Mouse (Mus musculus): ENCODE data around the gene Rab11fip5. TPM values are rescaled to one million over a fixed set of nuclear protein-coding genes. Genes with fewer than 3 reads are reported as not detected.
A peak's percentile ranks its signal among the peaks of the same experiment; 100 is the strongest.

Rab11fip5 gene
- total RNA-seq, 1 experiment from 2014 or later, result 38.8 TPM

DNA sequence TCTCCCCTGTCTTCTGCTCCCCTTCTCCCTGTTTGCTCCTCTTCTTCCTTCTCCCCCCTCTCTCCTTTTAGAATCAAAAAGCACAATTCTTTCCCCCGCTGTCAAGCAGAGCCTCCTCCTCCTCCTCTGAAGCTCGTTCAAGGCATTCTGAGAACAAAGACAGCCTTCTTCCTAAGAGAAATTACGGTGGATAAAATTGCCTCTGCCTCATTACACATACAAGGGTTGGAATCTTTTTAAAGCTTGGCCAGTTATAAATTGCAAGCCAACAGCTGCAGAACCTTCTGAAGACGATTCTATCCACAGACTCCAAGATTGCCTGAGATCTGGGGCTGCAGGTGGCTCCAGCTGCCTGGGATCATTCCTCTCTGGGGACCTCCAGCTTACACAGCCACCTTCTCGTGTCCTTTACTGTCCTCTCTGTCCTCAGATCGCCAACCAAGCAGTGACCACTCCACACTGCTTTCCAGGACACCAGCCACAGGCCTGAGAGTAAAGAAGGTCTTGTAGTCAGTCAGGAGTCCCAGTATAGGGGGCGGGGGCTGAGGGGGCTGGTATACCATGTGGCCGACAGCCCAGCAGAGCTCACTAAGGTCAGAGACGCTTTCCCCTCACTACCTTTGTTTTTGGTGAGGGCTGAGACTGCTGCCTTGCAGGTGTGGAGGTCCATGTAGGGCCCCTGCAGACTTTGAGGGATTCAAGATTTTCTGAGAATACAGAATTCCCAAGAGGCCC, 60.2 kb downstream of the Rab11fip5 start:
- no peak for DNase-seq

DNA sequence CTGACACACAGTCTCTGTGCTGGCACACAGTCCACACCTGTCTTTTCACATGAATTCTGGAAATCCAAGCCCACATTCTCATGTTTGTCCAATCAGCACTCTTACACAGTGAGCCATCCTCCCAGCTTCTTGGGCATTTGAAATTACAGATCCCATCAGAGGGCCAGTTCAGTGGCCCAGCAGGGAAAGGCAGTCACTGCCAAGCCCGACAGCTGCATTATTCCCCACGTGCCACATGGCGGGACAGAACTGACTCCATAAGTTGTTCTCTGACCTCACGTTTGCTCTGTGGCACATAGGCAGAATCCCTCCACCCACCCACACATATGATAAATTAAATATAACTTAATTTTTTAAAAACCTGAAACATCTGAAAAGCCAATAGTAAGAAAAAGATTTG, 66.5 kb downstream of the Rab11fip5 start:
- no peak for DNase-seq

DNA sequence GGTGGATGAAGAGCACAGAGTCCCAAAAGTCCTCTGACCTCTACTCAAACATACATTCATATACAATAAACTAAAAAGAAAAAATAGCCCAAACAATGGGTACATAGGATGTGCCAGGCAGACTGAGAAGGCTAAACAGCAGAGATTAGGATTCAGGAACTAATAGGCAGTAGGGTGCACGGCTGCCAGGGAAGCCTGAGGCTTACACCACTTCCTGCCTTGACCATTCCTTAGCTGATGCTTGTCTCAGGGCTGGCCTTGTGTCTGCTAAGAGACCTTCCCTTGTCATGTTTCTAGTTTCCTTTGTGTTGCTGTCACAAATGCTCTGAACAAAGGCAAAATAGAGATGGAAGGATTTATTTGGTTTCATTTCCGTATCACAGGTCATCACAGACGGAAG, 68.1 kb downstream of the Rab11fip5 start:
- DNase-seq, result no peak

DNA sequence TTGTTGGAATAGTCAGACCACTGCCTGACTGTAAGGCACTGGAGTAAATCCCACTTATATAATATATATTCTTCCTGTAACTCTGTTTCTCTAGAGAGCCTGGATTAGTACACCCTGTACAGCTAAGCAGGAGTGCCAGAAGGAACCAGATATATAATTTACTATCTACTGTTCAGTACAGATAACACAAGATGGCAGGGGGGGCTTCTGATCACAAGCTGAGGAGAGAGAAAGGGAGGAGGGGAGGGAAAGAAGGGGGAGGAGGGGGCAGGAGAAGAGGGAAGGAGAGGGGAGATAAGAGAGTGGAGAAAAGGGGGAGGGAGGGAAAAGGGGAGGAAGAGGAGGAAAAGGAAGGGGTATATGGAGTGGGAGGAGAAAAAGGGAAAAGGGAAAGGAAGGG, 68.6 kb downstream of the Rab11fip5 start:
- DNase-seq, result no peak

DNA sequence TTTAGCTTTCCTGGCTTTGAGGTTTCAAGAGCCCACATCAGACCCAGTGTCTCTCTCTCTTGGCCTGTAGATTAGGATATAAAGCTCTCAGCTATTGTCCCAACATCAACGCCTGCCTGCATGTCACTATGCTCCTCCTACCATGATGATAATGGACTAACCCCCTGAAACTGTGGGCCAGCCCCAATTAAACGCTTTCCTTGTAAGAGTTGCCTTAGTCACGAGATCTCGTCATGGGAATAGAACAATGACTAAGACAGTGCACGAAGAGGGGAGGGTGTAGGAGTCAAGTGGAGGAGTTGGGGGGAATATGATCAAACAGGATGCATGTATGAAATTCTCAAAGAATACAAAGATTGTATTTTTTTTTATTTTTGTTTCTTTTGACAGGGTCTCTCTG, 69.5 kb downstream of the Rab11fip5 start:
- DNase-seq, result no peak

DNA sequence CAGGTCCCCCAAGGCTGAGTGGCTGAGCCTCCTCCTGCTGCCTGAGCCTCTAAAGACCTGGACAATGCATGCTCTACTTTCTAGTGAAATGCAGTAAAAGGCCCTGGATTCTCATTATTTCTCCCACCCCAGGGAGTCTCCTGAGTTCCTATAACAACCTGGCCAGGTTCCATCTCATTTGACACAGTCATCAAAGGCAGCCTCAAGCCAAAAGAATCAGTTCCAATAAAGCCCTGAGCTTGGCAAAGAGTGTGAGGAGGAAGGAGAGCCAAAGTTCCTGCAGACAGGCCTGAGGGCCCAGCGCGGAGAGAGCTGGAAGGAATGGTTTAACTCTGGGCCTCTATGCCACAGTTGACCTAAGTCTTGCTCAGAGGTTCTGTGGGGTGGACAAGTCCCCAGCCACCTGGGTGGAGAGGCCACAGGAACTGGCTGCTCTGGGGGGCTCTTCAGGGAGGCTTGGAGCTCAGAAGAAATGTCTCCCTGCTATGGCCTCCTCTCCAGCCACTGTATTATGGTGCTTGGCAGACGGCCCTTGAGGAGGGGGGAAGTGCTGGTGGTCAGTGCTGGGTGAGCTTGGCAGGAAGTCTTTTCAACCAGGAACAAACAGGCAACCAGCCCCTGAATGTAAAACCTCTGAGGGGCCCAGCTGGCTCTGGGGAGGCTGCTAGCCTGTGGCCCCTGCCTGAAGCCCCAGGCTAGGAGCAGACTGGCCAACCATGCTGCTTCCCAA, 71.9 kb downstream of the Rab11fip5 start:
- peak; percentile 16 for DNase-seq

DNA sequence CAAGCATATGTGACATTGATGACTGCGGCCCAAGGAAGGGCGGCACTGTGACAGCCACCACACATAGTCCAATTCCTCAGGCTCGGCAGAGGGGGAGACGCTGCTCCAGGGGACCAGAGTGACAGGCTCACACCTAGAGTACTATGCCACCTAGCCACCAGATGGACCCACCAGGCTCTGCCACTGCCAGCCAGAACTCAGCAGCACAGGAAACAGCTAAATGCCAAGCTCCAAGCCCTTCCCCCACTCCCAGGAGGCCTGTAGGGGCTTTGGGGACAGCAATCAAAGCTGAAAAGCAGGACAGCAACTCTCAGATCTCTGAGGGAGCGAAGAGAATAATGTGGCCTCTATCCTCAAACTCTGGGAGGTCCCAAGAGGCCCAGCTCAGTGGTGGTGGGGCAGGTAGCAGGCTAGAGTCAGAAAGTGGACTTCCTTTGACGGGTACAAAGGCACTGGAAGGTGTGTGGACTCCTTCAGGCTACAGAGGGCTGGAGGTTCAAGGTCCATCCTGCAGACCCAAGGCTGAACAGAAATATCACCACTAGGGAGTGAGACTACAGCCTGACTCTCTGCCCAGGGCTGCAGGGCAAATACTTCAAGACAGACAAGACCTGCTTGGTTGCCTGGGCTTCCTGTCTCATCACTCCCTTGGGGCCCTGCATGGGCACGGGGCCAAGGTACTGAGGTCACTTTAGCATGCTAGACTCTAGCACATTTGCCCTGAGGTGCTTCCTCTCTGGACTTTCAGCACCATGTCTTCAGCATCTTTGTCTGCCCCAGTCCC, 78.9 kb downstream of the Rab11fip5 start:
- peak; percentile 76 for DNase-seq

- no peak for DNase-seq
Measured at GRCm38 (mm10) chr6:85294004-85294379, 80.4 kb downstream of the Rab11fip5 start.

DNA sequence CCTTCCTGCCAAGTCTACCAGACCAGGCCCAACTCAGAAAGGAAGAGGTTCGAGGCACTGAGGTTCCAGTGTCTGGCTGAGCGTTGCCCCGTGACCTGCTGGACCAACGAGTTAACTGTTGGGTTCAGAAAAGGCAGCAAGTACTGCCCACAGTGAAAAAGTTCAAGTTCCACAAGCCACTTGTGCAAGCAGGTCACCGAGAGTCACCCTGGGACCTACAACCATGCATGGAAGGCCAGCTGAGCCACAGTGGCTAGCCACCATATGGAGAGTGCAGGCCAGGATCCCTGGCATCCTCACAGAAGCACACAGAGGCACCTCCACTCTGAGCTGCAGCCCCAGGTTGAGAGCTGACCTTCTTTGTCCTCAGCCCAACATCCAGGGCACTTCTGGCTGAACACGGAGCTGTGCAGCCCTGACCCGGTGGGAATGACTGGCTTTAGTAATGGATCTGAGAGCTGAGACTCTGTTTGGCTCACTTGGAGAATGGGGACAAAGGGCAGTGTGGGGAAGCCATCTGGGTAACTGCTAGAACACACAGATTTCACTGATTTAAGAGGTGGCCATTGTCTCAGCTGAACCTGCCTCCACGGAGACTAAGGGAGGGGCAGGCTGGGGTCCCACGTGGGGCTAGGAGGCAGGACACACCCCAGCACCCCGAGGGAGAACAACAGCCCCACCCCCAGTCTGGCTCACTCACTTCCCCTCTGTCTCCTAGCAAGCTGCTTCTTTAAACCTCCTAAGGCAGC, 81.0 kb downstream of the Rab11fip5 start:
- no peak for DNase-seq

GRCm38 (mm10) chr6:85290869-85291824, 83.3 kb downstream of the Rab11fip5 start:
- no peak for DNase-seq

DNA sequence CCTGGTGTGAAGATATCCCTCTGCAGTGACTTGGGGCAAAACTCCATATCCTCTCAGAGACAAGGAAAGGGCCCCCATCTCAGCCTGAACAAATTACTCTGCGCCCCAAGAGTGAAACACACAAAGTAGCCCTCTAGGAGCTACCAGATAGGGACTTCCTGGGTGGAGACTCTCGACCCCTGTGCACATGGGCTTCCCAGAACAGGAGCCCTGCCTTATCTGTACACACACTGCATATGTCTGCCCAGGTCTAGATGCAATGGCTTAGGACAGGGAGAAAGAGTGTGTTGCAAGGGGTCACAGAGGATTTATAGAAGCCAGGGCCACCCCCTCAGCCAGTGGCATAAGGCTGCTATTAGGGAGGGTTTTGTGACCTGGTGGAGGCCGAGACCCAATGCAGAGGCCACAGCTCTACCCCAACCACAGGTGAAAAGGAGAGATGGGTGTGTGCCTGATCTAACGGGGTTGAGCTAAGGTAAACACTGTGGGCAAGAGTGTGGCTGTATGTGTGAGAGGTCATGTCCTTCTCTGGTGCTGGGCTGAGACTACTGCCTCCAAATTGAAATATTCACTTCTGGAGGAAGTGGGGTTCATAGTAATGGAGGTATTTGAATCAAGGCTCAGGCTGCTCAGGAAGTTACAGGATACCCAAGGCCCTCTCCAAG, 86.1 kb downstream of the Rab11fip5 start:
- DNase-seq, result no peak

- DNase-seq, result no peak
Measured at GRCm38 (mm10) chr6:85286283-85287047, 88.0 kb downstream of the Rab11fip5 start.

Small RNAs within 50 kb of the gene (microRNA-seq; reads per million reads assigned to microRNA genes)
- 0 reads per million in 2 experiments for gene Mir705

Other genes starting within 250 kb of the Rab11fip5 start
- gene Spr, start 236.9 kb downstream of the Rab11fip5 start, total RNA-seq (2021), result 64.3 and 81.8 TPM in 2 replicates
- not detected in 2 replicates for gene Emx1, start 187.2 kb downstream of the Rab11fip5 start, total RNA-seq (2021)
- gene Sfxn5, start 41.2 kb downstream of the Rab11fip5 start, total RNA-seq (2021), result 19.8 and 23.0 TPM in 2 replicates
- not detected in 2 replicates for gene Noto, start 49.3 kb upstream of the Rab11fip5 start, total RNA-seq (2021)
- 28.8 and 29.4 TPM in 2 replicates for gene Smyd5, start 57.4 kb upstream of the Rab11fip5 start, total RNA-seq (2021)
- 245 and 261 TPM in 2 replicates for gene Cct7, start 76.9 kb upstream of the Rab11fip5 start, total RNA-seq (2021)
- 16.8 and 19.2 TPM in 2 replicates for gene Pradc1, start 77.3 kb upstream of the Rab11fip5 start, total RNA-seq (2021)
- 0.67 and 1.2 TPM in 2 replicates for gene Fbxo41, start 128.4 kb upstream of the Rab11fip5 start, total RNA-seq (2021)
- gene Egr4, start 139.0 kb upstream of the Rab11fip5 start, total RNA-seq (2021), result not detected in 2 replicates
- gene Alms1, start 212.9 kb upstream of the Rab11fip5 start, total RNA-seq (2021), result 12.8 and 13.4 TPM in 2 replicates

All from adrenal gland, postnatal 25 days (tissue).